Mouse (Mus musculus) myocyte (in vitro differentiated cells): ENCODE measurements around the gene Dock2. TPM values are rescaled to one million over a fixed set of nuclear protein-coding genes. Genes with fewer than 3 reads are reported as not detected.

Experiments used
- H3K27me3 ChIP-seq: one replicate; pipeline ENCODE4 v1.6.1; 2011; ENCODE audit not compliant: control insufficient read depth, insufficient read depth, insufficient read length
- H3K36me3 ChIP-seq: one replicate; pipeline ENCODE4 v1.6.1; 2011; ENCODE audit not compliant: control insufficient read depth, insufficient read depth
- H3K4me2 ChIP-seq: one replicate; pipeline ENCODE4 v1.6.1; 2011; ENCODE audit warnings: low read depth, control low read depth
- H3K4me3 ChIP-seq: one replicate; pipeline ENCODE4 v1.5.1; 2011; ENCODE audit warnings: mild to moderate bottlenecking, control low read depth, moderate library complexity
- H3K79me2 ChIP-seq: one replicate; pipeline ENCODE4 v1.6.1; 2011; ENCODE audit not compliant: control insufficient read depth, insufficient read depth
- H3ac ChIP-seq: one replicate; pipeline ENCODE4 v1.6.1; 2011; ENCODE audit not compliant: control insufficient read depth, insufficient read length
- CEBPB ChIP-seq: IDR thresholded peaks from 2 replicates; pipeline ENCODE4 v1.6.1; 2011; ENCODE audit warnings: mild to moderate bottlenecking, moderate library complexity; ENCODE audit not compliant: poor library complexity, insufficient read depth, severe bottlenecking
- E2F4 ChIP-seq: IDR thresholded peaks from one replicate; pipeline ENCODE4 v1.6.1; 2011; ENCODE audit warnings: mild to moderate bottlenecking, control low read depth, moderate library complexity; ENCODE audit not compliant: insufficient read depth
- MAX ChIP-seq: IDR thresholded peaks from one replicate; pipeline ENCODE4 v1.6.1; 2011; ENCODE audit warnings: low read depth, mild to moderate bottlenecking, control low read depth
- MYOD1 ChIP-seq, 3 experiments: IDR thresholded peaks; one replicate each; pipeline ENCODE4 v1.6.1; 2011; ENCODE audit warnings: control low read depth in 2 of 3, low read depth in 2 of 3, mild to moderate bottlenecking in 2 of 3, moderate library complexity in 1 of 3; ENCODE audit not compliant: insufficient read length in 2 of 3, control insufficient read depth in 1 of 3
- MYOG ChIP-seq, 3 experiments: IDR thresholded peaks; one replicate each; pipeline ENCODE4 v1.6.1; 2011; ENCODE audit warnings: control low read depth in 2 of 3, low read depth in 2 of 3, mild to moderate bottlenecking in 2 of 3; ENCODE audit not compliant: insufficient read length in 2 of 3, control insufficient read depth in 1 of 3, insufficient read depth in 1 of 3
- POLR2A ChIP-seq: IDR thresholded peaks from one replicate; pipeline ENCODE4 v1.6.1; 2011; ENCODE audit warnings: low read depth, mild to moderate bottlenecking, control low read depth, moderate library complexity; ENCODE audit not compliant: insufficient read length
- POLR2AphosphoS2 ChIP-seq: IDR thresholded peaks from one replicate; pipeline ENCODE4 v1.6.1; 2011; ENCODE audit warnings: low read depth, control low read depth; ENCODE audit not compliant: insufficient read length
- REST ChIP-seq: IDR thresholded peaks from one replicate; pipeline ENCODE4 v1.6.1; 2011; ENCODE audit warnings: mild to moderate bottlenecking, control low read depth, moderate library complexity; ENCODE audit not compliant: insufficient read depth, insufficient read length
- SRF ChIP-seq: IDR thresholded peaks from one replicate; pipeline ENCODE4 v1.6.1; 2011; ENCODE audit warnings: low read depth; ENCODE audit not compliant: control insufficient read depth, insufficient read length
- TCF12 ChIP-seq: IDR thresholded peaks from one replicate; pipeline ENCODE4 v1.6.1; 2011; ENCODE audit warnings: mild to moderate bottlenecking, control low read depth; ENCODE audit not compliant: poor library complexity, insufficient read depth, severe bottlenecking
- TCF3 ChIP-seq: IDR thresholded peaks from one replicate; pipeline ENCODE4 v1.6.1; 2011; ENCODE audit warnings: low read depth, control low read depth; ENCODE audit not compliant: insufficient read length
- USF1 ChIP-seq: IDR thresholded peaks from one replicate; pipeline ENCODE4 v1.6.1; 2011; ENCODE audit warnings: low read depth, mild to moderate bottlenecking, control low read depth, moderate library complexity
- polyA plus RNA-seq: library from polyadenylated mRNA; unstranded; fragments of >200 nt; fragmentation: generic; extraction: Trizol; gene quantifications from one replicate; pipeline ENCODE4 v1.2.1, GENCODE M21; 2012; ENCODE audit warnings: missing spikeins

The Dock2 gene
- polyA plus RNA-seq, 1 experiment = not detected

GRCm38 (mm10) chr11:34762570-34763127, 21.0 kb downstream of the Dock2 start:
- TF ChIP-seq REST = no peak
- no peak for TF ChIP-seq E2F4
- no peak for TF ChIP-seq CEBPB
- no peak for TF ChIP-seq TCF3
- TF ChIP-seq USF1 = no peak
- Histone ChIP-seq H3K4me3 (no peak overlapping the region), H3ac (no peak overlapping the region), H3K27me3 (no peaks in the 10 kb centered on the region), H3K79me2 (no peaks in the 10 kb centered on the region), H3K4me2 (no peak overlapping the region), H3K36me3 (no peaks in the 10 kb centered on the region)

GRCm38 (mm10) chr11:34762125-34762524, 21.6 kb downstream of the Dock2 start:
- TF ChIP-seq SRF (no peak), MYOD1 (IDR thresholded peaks at IDR 0.05; ENCODE audit: control insufficient read depth in 1 of 3, insufficient read length in 2 of 3, low read depth in 2 of 3) (no peak), POLR2A (no peak), MYOG (IDR thresholded peaks at IDR 0.05; ENCODE audit: control insufficient read depth in 1 of 3, insufficient read depth in 1 of 3, insufficient read length in 2 of 3, low read depth in 2 of 3) (no peak), MAX (no peak), TCF12 (no peak), E2F4 (no peak), REST (no peak), POLR2AphosphoS2 (no peak), TCF3 (no peak), CEBPB (no peak)
- no peaks in the 10 kb centered on the region for H3K36me3 ChIP-seq
- H3ac ChIP-seq = no peak overlapping the region
- no peak overlapping the region for H3K4me2 ChIP-seq
- no peaks in the 10 kb centered on the region for H3K79me2 ChIP-seq
- H3K4me3 ChIP-seq = no peak overlapping the region
- H3K27me3 ChIP-seq = no peaks in the 10 kb centered on the region

- Histone ChIP-seq H3ac (no peak overlapping the region), H3K36me3 (no peaks in the 10 kb centered on the region), H3K4me2 (no peak overlapping the region), H3K4me3 (no peak overlapping the region), H3K27me3 (no peaks in the 10 kb centered on the region), H3K79me2 (no peaks in the 10 kb centered on the region)
- no peak for TF ChIP-seq MAX
- TF ChIP-seq POLR2A = no peak
- no peak for TF ChIP-seq TCF3
Observed at GRCm38 (mm10) chr11:34759582-34759981, 24.1 kb downstream of the Dock2 start.

GRCm38 (mm10) chr11:34741081-34741480, 42.6 kb downstream of the Dock2 start:
- Histone ChIP-seq H3K27me3 (no peaks in the 10 kb centered on the region), H3K79me2 (no peaks in the 10 kb centered on the region)
- TF ChIP-seq TCF3 (no peak), E2F4 (no peak), POLR2A (no peak), MYOD1 (IDR thresholded peaks at IDR 0.05; ENCODE audit: control insufficient read depth in 1 of 3, insufficient read length in 2 of 3, low read depth in 2 of 3) (no peak), POLR2AphosphoS2 (no peak), MAX (no peak), REST (no peak), SRF (no peak), MYOG (IDR thresholded peaks at IDR 0.05; ENCODE audit: control insufficient read depth in 1 of 3, insufficient read depth in 1 of 3, insufficient read length in 2 of 3, low read depth in 2 of 3) (no peak), USF1 (no peak), TCF12 (no peak), CEBPB (no peak)

GRCm38 (mm10) chr11:34739816-34740215, 43.9 kb downstream of the Dock2 start:
- Histone ChIP-seq H3K4me2 (no peak overlapping the region), H3K79me2 (no peaks in the 10 kb centered on the region), H3ac (no peak overlapping the region), H3K27me3 (no peaks in the 10 kb centered on the region), H3K36me3 (no peaks in the 10 kb centered on the region), H3K4me3 (no peak overlapping the region)
- TF ChIP-seq SRF = no peak
- no peak for TF ChIP-seq REST
- TF ChIP-seq POLR2AphosphoS2 = no peak
- TF ChIP-seq TCF12 = no peak
- TF ChIP-seq CEBPB = no peak
- no peak for TF ChIP-seq POLR2A
- TF ChIP-seq TCF3 = no peak
- TF ChIP-seq MYOG (IDR thresholded peaks at IDR 0.05; ENCODE audit: control insufficient read depth in 1 of 3, insufficient read depth in 1 of 3, insufficient read length in 2 of 3, low read depth in 2 of 3) = no peak
- no peak for TF ChIP-seq MYOD1 (IDR thresholded peaks at IDR 0.05; ENCODE audit: control insufficient read depth in 1 of 3, insufficient read length in 2 of 3, low read depth in 2 of 3)

More at GRCm38 (mm10) chr11:34741081-34741480, 42.6 kb downstream of the Dock2 start:
- Histone ChIP-seq H3K4me3 (no peak overlapping the region), H3ac (no peak overlapping the region), H3K36me3 (no peaks in the 10 kb centered on the region), H3K4me2 (no peak overlapping the region)
